Mouse (Mus musculus) left cerebral cortex, postnatal 36 days (tissue): ENCODE measurements around the gene Fchsd2. TPM values are rescaled to one million over a fixed set of nuclear protein-coding genes. Genes with fewer than 3 reads are reported as not detected.
A peak's percentile ranks its signal among the peaks of the same experiment; 100 is the strongest.

Experiments used
- DNase-seq, 2 experiments: peaks; one replicate each; pipeline ENCODE4 v3.0.0; 2021 to 2022; ENCODE audit warnings: low spot score in 2 of 2, mixed read lengths in 1 of 2
- intact Hi-C: fragments of 180-260 bp; cut with DNase I; formaldehyde crosslinking; loops from one replicate; pipeline ENCODE4 v1.15.1; 2025
- total RNA-seq, 2 experiments: library from RNA; stranded (reverse); gene quantifications; 2 replicates each; pipeline ENCODE4 v1.2.3; 2021

The Fchsd2 gene
- total RNA-seq, 2 experiments from 2014 or later, result 31.3 to 41.8 TPM

DNA sequence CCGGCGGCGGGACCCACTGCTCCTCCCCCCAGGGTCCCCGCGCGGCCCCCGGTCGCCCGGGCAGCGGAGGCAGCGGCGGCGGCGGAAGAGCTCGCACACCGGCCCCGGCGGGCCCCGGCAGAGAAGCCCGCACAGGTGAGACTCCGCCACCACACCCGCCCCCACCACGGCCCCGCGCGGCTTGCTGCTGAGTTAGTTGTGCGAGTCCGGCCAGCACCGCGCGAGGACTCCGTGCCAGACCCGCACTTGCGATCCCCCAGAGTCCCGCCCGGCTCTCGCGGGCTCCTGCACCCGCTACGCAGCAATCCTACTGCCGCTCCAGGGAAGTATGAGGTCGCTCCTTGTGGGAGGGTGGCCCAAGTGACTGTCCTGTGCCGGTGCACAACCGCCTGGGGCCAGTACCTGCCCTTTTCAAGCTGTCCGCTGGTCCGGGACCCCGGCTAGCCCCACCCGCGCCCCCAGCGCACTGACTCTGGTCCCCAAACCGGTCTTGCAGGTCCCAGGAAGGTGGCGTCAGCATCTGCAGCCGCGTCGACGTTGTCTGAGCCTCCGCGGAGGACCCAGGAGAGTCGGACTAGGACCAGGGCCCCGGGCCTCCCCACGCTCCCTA is 228.7 kb downstream of the Fchsd2 start:
- intact Hi-C loops, result no loop called here
- DNase-seq, result peak in 1 of 2 experiments; percentile 45

DNA sequence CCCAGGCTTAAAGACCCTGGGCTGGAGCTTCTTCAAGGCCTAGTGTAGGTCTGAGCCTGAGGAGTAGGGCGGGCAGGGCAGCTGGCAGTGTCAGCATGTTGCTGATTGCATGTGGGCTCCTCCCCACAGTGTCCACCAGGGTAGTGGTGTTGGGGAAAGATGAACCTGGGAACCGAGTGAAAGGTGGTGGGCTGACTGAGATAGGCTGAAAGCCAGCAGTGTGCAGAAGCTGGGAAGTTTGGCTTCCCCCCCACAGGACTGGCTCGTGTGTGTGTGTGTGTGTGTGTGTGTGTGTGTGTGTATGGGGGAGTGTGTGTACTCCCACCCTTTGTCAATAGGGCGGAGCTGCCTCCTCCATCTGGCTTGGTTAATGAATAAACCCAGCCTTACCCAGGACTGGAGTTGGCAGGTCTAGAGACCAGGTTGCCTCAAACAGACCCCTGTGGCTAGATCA is 230.5 kb downstream of the Fchsd2 start:
- no peak for DNase-seq
- intact Hi-C loops, result no loop called here

DNA sequence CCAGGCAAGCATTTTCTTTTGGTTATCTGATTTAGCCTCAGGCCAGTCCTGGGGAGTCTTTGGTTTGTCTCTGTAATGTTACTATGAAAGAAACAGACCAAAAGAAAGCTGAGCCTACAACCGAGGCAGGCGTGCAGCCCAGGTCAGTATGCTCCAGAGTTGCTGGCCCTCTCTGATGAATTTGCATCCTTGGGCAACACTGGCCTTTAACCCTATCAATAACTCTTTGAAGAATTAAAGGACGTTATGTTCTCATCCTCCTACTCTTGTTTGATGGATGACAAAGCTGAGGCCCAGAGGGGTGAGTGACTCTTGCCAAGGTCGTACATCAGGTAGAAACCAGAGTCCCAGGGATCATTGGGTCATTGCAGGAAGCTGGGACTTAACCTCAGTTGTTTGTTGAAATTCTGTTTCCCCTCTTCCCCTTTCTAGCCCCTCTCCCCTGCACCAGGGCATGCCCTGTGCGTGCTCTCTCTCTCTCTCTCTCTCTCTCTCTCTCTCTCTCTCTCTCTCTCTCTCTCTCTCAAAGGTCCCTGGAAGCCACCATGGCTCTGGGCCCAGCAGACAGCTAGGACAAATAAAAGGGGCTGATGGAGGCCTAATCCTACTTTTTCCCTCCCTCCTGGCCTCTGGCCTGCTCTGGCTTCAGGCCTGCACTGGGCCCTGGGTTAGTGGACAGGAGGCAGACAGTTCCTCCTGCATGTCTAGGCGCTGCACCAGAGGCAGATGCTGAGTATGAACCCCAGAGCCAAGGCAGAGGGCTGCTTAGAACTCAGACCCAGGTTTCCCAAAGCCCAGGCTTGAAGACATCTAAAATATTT is 231.7 kb downstream of the Fchsd2 start:
- intact Hi-C loops, result no loop called here
- DNase-seq, result no peak

GRCm38 (mm10) chr7:101326006-101326405 is 233.3 kb downstream of the Fchsd2 start:
- no peak for DNase-seq
- intact Hi-C loops, result no loop called here

- intact Hi-C loops, result no loop called here
- no peak for DNase-seq
Observed at GRCm38 (mm10) chr7:101327263-101327662, 234.6 kb downstream of the Fchsd2 start.

DNA sequence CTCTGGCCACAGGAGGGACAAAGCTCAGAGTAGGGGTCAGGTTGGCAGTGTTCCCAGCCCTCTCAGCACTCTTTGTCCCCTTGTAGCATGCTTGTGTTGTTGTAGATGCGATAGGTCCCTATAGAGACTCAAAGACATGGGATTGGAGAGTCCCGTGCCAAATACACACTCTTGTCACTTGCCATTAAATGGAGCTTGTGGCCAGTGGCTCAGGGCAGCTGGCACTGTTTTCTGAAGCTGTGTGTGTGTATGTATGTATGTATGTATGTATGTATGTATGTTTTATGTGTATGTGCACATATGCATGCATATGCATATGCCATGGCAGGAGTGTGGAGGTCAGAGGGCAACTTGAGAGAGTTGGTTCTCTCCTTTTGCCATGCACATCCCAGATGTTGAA is 235.1 kb downstream of the Fchsd2 start:
- intact Hi-C loops, result no loop called here
- no peak for DNase-seq

- peak; percentile 70 to 77 for DNase-seq
- intact Hi-C loops, result no loop called here
Observed at GRCm38 (mm10) chr7:101328621-101329158, 236.0 kb downstream of the Fchsd2 start.

DNA sequence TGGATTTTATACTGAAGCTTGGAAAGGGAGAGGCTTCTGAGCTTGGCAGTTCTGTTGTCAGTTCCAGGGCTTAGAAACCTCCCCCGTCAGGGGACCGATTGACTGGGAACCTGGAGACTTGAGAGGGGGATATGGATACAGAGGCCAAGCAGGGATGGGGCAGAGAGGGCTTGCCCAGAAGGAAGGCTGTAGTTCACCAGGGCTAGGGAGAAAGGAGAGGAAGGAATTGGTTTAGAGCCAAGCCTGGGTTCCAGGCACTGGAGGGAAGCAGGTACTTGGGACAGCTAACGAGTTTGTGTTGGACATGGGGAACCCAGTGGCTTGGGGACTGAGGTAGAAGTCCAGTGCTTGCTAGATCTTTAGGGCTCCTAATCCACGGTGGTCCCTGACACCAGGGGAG is 236.9 kb downstream of the Fchsd2 start:
- intact Hi-C loops, result no loop called here
- no peak for DNase-seq

- intact Hi-C loops, result no loop called here
- DNase-seq, result no peak
Observed at GRCm38 (mm10) chr7:101330074-101330840, 237.6 kb downstream of the Fchsd2 start.

- intact Hi-C loops, result no loop called here
Observed at GRCm38 (mm10) chr7:101330841-101331173, 238.1 kb downstream of the Fchsd2 start.

DNA sequence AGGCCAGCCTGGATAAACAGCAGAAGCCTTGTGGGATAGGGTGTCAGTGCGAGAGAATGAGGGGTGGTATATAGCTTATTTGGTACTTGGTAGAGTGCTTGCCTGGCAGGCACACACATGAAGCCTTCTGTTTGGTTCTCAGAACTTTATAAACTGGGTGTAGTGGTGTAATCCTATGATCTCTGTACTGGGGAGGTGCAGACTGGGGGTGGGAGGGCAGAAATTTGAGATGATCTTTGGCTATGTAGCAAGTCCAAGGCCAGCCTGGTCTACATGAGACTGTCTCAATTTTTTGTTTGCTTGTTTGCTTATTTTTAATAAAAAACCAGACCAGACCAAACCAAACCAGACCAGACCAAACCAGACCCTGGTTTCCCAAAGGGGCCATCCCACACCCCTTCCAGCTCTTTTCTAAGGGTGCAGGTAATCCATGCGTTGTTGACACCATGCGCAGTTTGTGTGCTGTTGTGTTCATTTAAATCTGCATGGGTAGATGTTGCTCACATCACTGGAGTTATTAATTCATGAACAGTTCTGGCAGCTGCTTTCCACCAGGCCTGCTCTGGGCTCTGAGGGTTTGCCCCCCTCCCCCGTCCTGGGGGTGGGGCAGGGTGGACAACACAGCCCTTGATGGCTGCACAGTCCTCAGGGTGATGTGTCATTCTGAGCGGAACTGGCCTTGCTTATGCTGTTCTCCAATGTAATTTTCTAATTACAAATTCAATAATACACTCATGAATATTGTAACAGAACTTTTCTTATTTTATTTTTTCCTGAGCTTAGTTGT is 239.6 kb downstream of the Fchsd2 start:
- intact Hi-C loops, result no loop called here
- DNase-seq, result no peak

More at GRCm38 (mm10) chr7:101330841-101331173, 238.1 kb downstream of the Fchsd2 start:
- no peak for DNase-seq

Other genes starting within 250 kb of the Fchsd2 start
- gene Relt, start 229.4 kb upstream of the Fchsd2 start, total RNA-seq, result 10 to 100 TPM; 15.1 to 17.0 TPM
- 100 to 1,000 TPM; 128 to 134 TPM for gene Arhgef17, start 160.8 kb upstream of the Fchsd2 start, total RNA-seq
- 1 to 10 TPM; 3.3 to 3.8 TPM for gene P2ry6, start 118.2 kb upstream of the Fchsd2 start, total RNA-seq
- under 1 TPM; 0.57 to 0.91 TPM for gene P2ry2, start 80.0 kb upstream of the Fchsd2 start, total RNA-seq
- 10 to 100 TPM; 52.7 to 55.5 TPM for gene Atg16l2, start 209.4 kb downstream of the Fchsd2 start, total RNA-seq
- gene Stard10, start 224.2 kb downstream of the Fchsd2 start, total RNA-seq, result 10 to 100 TPM; 75.7 to 85.6 TPM